Mouse (Mus musculus) cerebellum, adult 2 months (tissue): Measurements from ENCODE around the gene Fam57b.

Experiments
- CTCF ChIP-seq: fragments of 200-500 bp; IDR thresholded peaks from 2 replicates; pipeline ENCODE4 v1.5.1; 2011; ENCODE audit warnings: low read depth, mild to moderate bottlenecking, control low read depth, low read length, moderate library complexity, borderline replicate concordance; ENCODE audit not compliant: insufficient read depth
- POLR2A ChIP-seq: fragments of 200-500 bp; IDR thresholded peaks from 2 replicates; pipeline ENCODE4 v1.6.1; 2011; ENCODE audit warnings: low read length, control low read depth, borderline replicate concordance; ENCODE audit not compliant: insufficient read depth

DNA sequence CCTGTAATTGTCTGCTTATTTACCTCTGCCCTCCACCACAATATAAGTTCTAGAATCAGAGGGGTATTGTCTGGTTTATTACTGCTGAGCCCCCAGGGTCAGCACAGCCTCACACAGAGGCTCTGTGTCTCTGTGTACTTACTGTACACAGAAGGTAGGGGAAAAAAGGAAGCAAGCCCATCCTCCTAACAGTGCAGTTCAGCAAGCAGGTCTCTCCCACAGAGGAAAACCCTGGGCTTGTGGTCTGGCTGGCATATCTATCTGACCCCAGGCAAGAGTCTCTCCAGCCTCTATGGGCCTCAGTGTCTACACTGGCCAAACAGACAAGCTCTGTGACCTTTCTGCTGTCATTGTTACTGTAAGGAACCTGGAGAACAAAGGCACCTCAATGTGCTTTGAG is 6.3 kb downstream of the Fam57b start:
- TF ChIP-seq CTCF (no peak), POLR2A (no peak)
